ENCODE assay signal across 8 mouse cellular contexts in genomic region chr7:120328087-120328793, GRCm38 (mm10). TPM values are rescaled to one million over a fixed set of nuclear protein-coding genes. Genes with fewer than 3 reads are reported as not detected.
DNase-seq lines count a peak whose midpoint lies in the region; ATAC-seq and TF ChIP-seq lines count a peak whose summit lies in the region.

Gene Abca15 (plus strand): TSS chr7:120328670.

- peak; percentile 65 for ATAC-seq in lung, embryonic 15.5 days (ENCODE audit: borderline replicate concordance, extremely low read depth, low FRiP score, low TSS enrichment)
- 0 out of 2 replicates have a peak, but pooled peaks have one; percentile 18 for ATAC-seq in forebrain, postnatal 0 days
- peak; percentile 87 for ATAC-seq in kidney, embryonic 16.5 days (ENCODE audit: low FRiP score, low TSS enrichment)
- ATAC-seq in neural tube, embryonic 15.5 days (ENCODE audit: low FRiP score): peak; percentile 17; the same call in 1 of the 2 replicates

- no peak for TF ChIP-seq CTCF in forebrain, postnatal 0 days (IDR thresholded peaks at IDR 0.05; ENCODE audit: low read depth)
- no peak for TF ChIP-seq CTCF in thymus, adult 2 months (IDR thresholded peaks at IDR 0.05; ENCODE audit: borderline replicate concordance, control insufficient read depth, extremely low read depth, insufficient read depth, low read length, poor library complexity)

- H3K9ac ChIP-seq in lung, embryonic 15.5 days: no peak within 1 kb of the TSS
- H3K9ac ChIP-seq in forebrain, postnatal 0 days: no peak within 1 kb of the TSS
- H3K9ac ChIP-seq in kidney, embryonic 16.5 days (replicated peaks; ENCODE audit: low read length): no peak within 1 kb of the TSS
- no peak within 1 kb of the TSS for H3K9ac ChIP-seq in neural tube, embryonic 15.5 days (replicated peaks)

- H3K4me2 ChIP-seq in lung, embryonic 15.5 days: peak within 1 kb of the TSS; percentile 55
- H3K4me2 ChIP-seq in forebrain, postnatal 0 days (ENCODE audit: low read depth): peak within 1 kb of the TSS; percentile 51
- H3K4me2 ChIP-seq in kidney, embryonic 16.5 days (replicated peaks; ENCODE audit: low read depth, low read length): peak within 1 kb of the TSS; percentile 52
- H3K4me2 ChIP-seq in neural tube, embryonic 15.5 days: peak within 1 kb of the TSS; percentile 67

- 84% methylated on average over 22 of the region's 22 CpGs for WGBS in lung, embryonic 15.5 days
- WGBS in forebrain, postnatal 0 days: 76% methylated on average over 22 of the region's 22 CpGs
- WGBS in kidney, embryonic 16.5 days: 39% methylated on average over 22 of the region's 22 CpGs
- 81% methylated on average over 22 of the region's 22 CpGs for WGBS in neural tube, embryonic 15.5 days
- 88% methylated on average over 22 of the region's 22 CpGs for WGBS in thymus, adult 2 months

- peak within 1 kb of the TSS; percentile 17; the same call in 1 of the 2 replicates for H3K4me3 ChIP-seq in lung, embryonic 15.5 days
- H3K4me3 ChIP-seq in forebrain, postnatal 0 days (ENCODE audit: low read depth, low read length): peak within 1 kb of the TSS; percentile 11; the same call in 1 of the 2 replicates
- H3K4me3 ChIP-seq in kidney, embryonic 16.5 days (ENCODE audit: low read length): peak within 1 kb of the TSS; percentile 26
- H3K4me3 ChIP-seq in neural tube, embryonic 15.5 days (replicated peaks): peak within 1 kb of the TSS; percentile 32
- no peak within 1 kb of the TSS for H3K4me3 ChIP-seq in thymus, adult 2 months (ENCODE audit: control insufficient read depth, insufficient read depth, low read length)

- TF ChIP-seq POLR2A in thymus, adult 2 months (IDR thresholded peaks at IDR 0.05; ENCODE audit: control insufficient read depth, extremely low read depth, insufficient read depth, low read length, poor library complexity): no peak

- H3K9me3 ChIP-seq in lung, embryonic 15.5 days: no peaks in the 10 kb centered on the region
- H3K9me3 ChIP-seq in forebrain, postnatal 0 days (ENCODE audit: low read length): no peaks in the 10 kb centered on the region
- H3K9me3 ChIP-seq in kidney, embryonic 16.5 days (ENCODE audit: low read length): no peaks in the 10 kb centered on the region
- H3K9me3 ChIP-seq in neural tube, embryonic 15.5 days (replicated peaks): no peaks in the 10 kb centered on the region

- H3K36me3 ChIP-seq in lung, embryonic 15.5 days: no peaks in the 10 kb centered on the region
- no peaks in the 10 kb centered on the region for H3K36me3 ChIP-seq in forebrain, postnatal 0 days (ENCODE audit: insufficient read depth)
- H3K36me3 ChIP-seq in kidney, embryonic 16.5 days (ENCODE audit: insufficient read depth, low read length): no peaks in the 10 kb centered on the region
- no peaks in the 10 kb centered on the region for H3K36me3 ChIP-seq in neural tube, embryonic 15.5 days
- H3K36me3 ChIP-seq in thymus, adult 2 months (ENCODE audit: control insufficient read depth, insufficient read depth, low read length): no peaks in the 10 kb centered on the region

- H3K27ac ChIP-seq in lung, embryonic 15.5 days: no peak within 1 kb of the TSS
- H3K27ac ChIP-seq in forebrain, postnatal 0 days (ENCODE audit: low read depth, low read length): no peak within 1 kb of the TSS
- H3K27ac ChIP-seq in kidney, embryonic 16.5 days (ENCODE audit: low read length): no peak within 1 kb of the TSS
- H3K27ac ChIP-seq in neural tube, embryonic 15.5 days (replicated peaks): no peak within 1 kb of the TSS
- no peak within 1 kb of the TSS for H3K27ac ChIP-seq in thymus, adult 2 months (ENCODE audit: control insufficient read depth, insufficient read depth, low read length)

- DNase-seq in lung, postnatal 25 days (ENCODE audit: low spot score): no peak
- peak; percentile 16 for DNase-seq in cerebellum, adult 8-10 months
- DNase-seq in forebrain, postnatal 0 days: peak; percentile 14
- no peak for DNase-seq in natural killer cell, adult 2 months (ENCODE audit: low spot score in 2 of 2)
- no peak for DNase-seq in thymus, adult 2 months

- peaks cover 5% of the 10 kb centered on the region; the same call in 1 of the 2 replicates for H3K4me1 ChIP-seq in lung, embryonic 15.5 days
- H3K4me1 ChIP-seq in forebrain, postnatal 0 days (ENCODE audit: insufficient read depth): no peaks in the 10 kb centered on the region
- H3K4me1 ChIP-seq in kidney, embryonic 16.5 days (ENCODE audit: insufficient read depth, low read length): 0 out of 2 replicates have a peak, but pooled peaks cover 3% of the 10 kb centered on the region
- H3K4me1 ChIP-seq in neural tube, embryonic 15.5 days: peaks cover 8% of the 10 kb centered on the region
- no peaks in the 10 kb centered on the region for H3K4me1 ChIP-seq in thymus, adult 2 months (replicated peaks; ENCODE audit: control insufficient read depth, insufficient read depth, low read length)

- no peaks in the 10 kb centered on the region; the same call in 1 of the 2 replicates for H3K27me3 ChIP-seq in lung, embryonic 15.5 days
- no peaks in the 10 kb centered on the region for H3K27me3 ChIP-seq in forebrain, postnatal 0 days (ENCODE audit: insufficient read depth, low read length)
- no peaks in the 10 kb centered on the region for H3K27me3 ChIP-seq in kidney, embryonic 16.5 days (ENCODE audit: insufficient read depth, low read length)
- no peaks in the 10 kb centered on the region for H3K27me3 ChIP-seq in neural tube, embryonic 15.5 days (replicated peaks)
- no peaks in the 10 kb centered on the region for H3K27me3 ChIP-seq in thymus, adult 2 months (ENCODE audit: control insufficient read depth, insufficient read depth, low read length)

RNA-seq across cellular contexts. Expression of gene Abca15, which starts in this region (rescaled TPM):
- not detected in 2 replicates for polyA plus RNA-seq in lung, embryonic 15.5 days (2015; fragmentation: Nextera tagmentation; extraction: Ambion mirVana)
- total RNA-seq in forebrain, postnatal 0 days (2014; rRNA removed): not detected in 2 replicates
- not detected in 2 replicates for polyA plus RNA-seq in forebrain, postnatal 0 days (2015; fragmentation: Nextera tagmentation; extraction: Ambion mirVana)
- polyA plus RNA-seq in kidney, embryonic 16.5 days (2015; fragmentation: Nextera tagmentation; extraction: Ambion mirVana): not detected in 2 replicates
- polyA plus RNA-seq in neural tube, embryonic 15.5 days (2015; fragmentation: Nextera tagmentation; extraction: Ambion mirVana): 0.27 TPM in 1 of 2 replicates, not detected in the other
- not detected in 2 replicates for polyA plus RNA-seq in thymus, adult 2 months (2012; rRNA removed)

Comparison
In these comparisons a context has a peak if more than half of its experiments do, and no peak if none do; other contexts are left out.
1. Peak in ATAC-seq, H3K4me3 ChIP-seq and H3K4me2 ChIP-seq in lung, embryonic 15.5 days; RNA of the gene not detected or under 1 TPM.
2. Peak in DNase-seq, ATAC-seq, H3K4me3 ChIP-seq and H3K4me2 ChIP-seq in forebrain, postnatal 0 days; RNA of the gene not detected or under 1 TPM.
3. Peak in ATAC-seq, H3K4me3 ChIP-seq and H3K4me2 ChIP-seq in kidney, embryonic 16.5 days; RNA of the gene not detected or under 1 TPM.
4. Peak in ATAC-seq, H3K4me3 ChIP-seq and H3K4me2 ChIP-seq in neural tube, embryonic 15.5 days; RNA of the gene not detected or under 1 TPM.
5. ATAC-seq: peak in every context shown above with its lines; median percentile 87 in kidney, embryonic 16.5 days; 65 in lung, embryonic 15.5 days; 18 in forebrain, postnatal 0 days; 17 in neural tube, embryonic 15.5 days.